Mouse (Mus musculus) B cell, adult 2 months (primary cell): ENCODE measurements at regions not wholly inside any gene's neighbourhood (a gene's known extent, or its start where the extent isn't known, plus 50 kb on each side); places are given as distances from the start of the nearest gene placed in this dataset.

Experiments
- DNase-seq, 2 experiments: peaks; one replicate each; pipeline ENCODE4 v3.0.0; 2022

DNA sequence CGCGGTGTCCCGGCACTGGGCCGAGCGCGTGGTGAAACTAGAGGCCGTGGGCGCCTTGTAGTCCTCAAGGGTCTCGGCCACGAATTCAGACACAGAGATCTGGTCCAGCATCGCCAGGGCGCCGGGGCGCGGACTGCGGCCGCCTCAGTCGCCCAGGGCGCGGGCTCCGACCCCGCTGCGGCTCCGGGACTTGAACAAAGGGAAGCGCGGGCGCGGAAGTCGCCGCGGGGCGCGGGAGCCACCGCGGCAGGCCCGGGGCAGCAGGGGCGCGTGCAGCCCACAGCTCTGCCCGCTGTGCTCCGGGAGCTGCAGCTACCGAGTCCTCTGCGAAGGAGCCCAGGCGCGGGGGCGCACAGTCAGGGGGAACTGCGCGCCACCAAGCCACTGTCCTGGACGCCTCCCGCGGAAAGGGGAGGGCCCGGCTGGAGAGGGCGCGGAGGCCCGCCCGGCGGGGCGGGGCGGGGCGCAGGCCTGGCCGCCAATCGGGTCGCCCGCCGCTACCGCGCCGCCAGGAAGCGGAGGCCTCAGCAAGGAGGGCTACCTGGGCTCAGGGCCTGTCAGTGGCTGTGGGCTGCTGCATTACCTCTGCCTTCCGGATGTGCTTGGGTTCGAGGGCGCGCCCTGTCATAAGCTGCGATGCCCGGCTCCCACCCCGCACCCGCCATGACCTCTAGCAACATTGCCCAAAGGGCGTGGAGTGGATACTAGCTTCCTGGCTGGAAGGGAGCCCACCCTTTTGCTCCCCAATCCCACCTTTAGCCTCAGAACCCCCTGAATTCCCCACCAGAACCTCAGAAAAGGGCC, 155.2 kb upstream of the 9030624G23Rik start:
- peak in 1 of 2 experiments; percentile 1 for DNase-seq
